Mouse (Mus musculus) midbrain, embryonic 12.5 days (tissue): Measurements from ENCODE around the gene A930004D18Rik. TPM values are rescaled to one million over a fixed set of nuclear protein-coding genes. Genes with fewer than 3 reads are reported as not detected.

Source experiments
- ATAC-seq: fragments of 200-750 bp; cut with Nextera tagmentation; 2 replicates; pipeline ENCODE4 v1.8.0; 2017; ENCODE audit warnings: low read depth, moderate TSS enrichment, moderate library complexity; ENCODE audit not compliant: low FRiP score
- H3K27ac ChIP-seq: fragments of 300-500 bp; sonication (generic); replicated peaks from 2 replicates; pipeline ENCODE4 v1.5.1; 2016; ENCODE audit warnings: mild to moderate bottlenecking
- H3K27me3 ChIP-seq: fragments of 300-500 bp; sonication (generic); 2 replicates; pipeline ENCODE4 v1.6.1; 2016; ENCODE audit warnings: mild to moderate bottlenecking
- H3K36me3 ChIP-seq: fragments of 300-500 bp; sonication (generic); 2 replicates; pipeline ENCODE4 v1.6.1; 2016
- H3K4me1 ChIP-seq: fragments of 300-500 bp; sonication (generic); 2 replicates; pipeline ENCODE4 v1.6.1; 2016
- H3K4me2 ChIP-seq: fragments of 300-500 bp; sonication (generic); replicated peaks from 2 replicates; pipeline ENCODE4 v1.6.1; 2016; ENCODE audit warnings: mild to moderate bottlenecking, moderate library complexity
- H3K4me3 ChIP-seq: fragments of 300-500 bp; sonication (generic); 2 replicates; pipeline ENCODE4 v1.5.1; 2016; ENCODE audit warnings: mild to moderate bottlenecking
- H3K9ac ChIP-seq: fragments of 300-500 bp; sonication (generic); replicated peaks from 2 replicates; pipeline ENCODE4 v1.6.1; 2016; ENCODE audit warnings: mild to moderate bottlenecking, moderate library complexity
- H3K9me3 ChIP-seq: fragments of 300-500 bp; sonication (generic); 2 replicates; pipeline ENCODE4 v1.6.1; 2016; ENCODE audit warnings: mild to moderate bottlenecking
- WGBS: fragments of 180-500 bp; shearing (Covaris S2); methylation state at CpG from one replicate; pipeline ENCODE4 v1.1.7; 2016; 5-methylcytosine and 5-hydroxymethylcytosine counted together
- polyA plus RNA-seq: library from polyadenylated mRNA; unstranded; fragments of >200 nt; fragmentation: Nextera tagmentation; extraction: Ambion mirVana; gene quantifications from 2 replicates; pipeline ENCODE4 v1.2.1, GENCODE M21; 2016

Gene A930004D18Rik
- polyA plus RNA-seq, 1 experiment from 2014 or later: 21.5 TPM

- no peak overlapping the region for H3K4me2 ChIP-seq
- 96% methylated on average over 1 of the region's 1 CpGs for WGBS
- H3K4me1 ChIP-seq: no peaks in the 10 kb centered on the region
- H3K9me3 ChIP-seq: no peaks in the 10 kb centered on the region
- no peaks in the 10 kb centered on the region for H3K27me3 ChIP-seq
- ATAC-seq: no peak
- no peak overlapping the region for H3K4me3 ChIP-seq
- H3K27ac ChIP-seq: no peak overlapping the region
- no peak overlapping the region for H3K9ac ChIP-seq
- H3K36me3 ChIP-seq: no peaks in the 10 kb centered on the region
These were observed 20.9 kb downstream of the A930004D18Rik start for GRCm38 (mm10) chr2:18016639-18017038.

- ATAC-seq: no peak
- Histone ChIP-seq H3K4me3 (no peak overlapping the region), H3K4me2 (no peak overlapping the region), H3K4me1 (no peaks in the 10 kb centered on the region), H3K36me3 (no peaks in the 10 kb centered on the region), H3K27me3 (no peaks in the 10 kb centered on the region), H3K27ac (no peak overlapping the region), H3K9me3 (no peaks in the 10 kb centered on the region), H3K9ac (no peak overlapping the region)
- WGBS: 43% methylated on average over 3 of the region's 3 CpGs
These were observed 22.0 kb downstream of the A930004D18Rik start for GRCm38 (mm10) chr2:18015581-18015980.

- no peak overlapping the region for H3K4me2 ChIP-seq
- no peak overlapping the region for H3K4me3 ChIP-seq
- H3K27me3 ChIP-seq: no peaks in the 10 kb centered on the region
- WGBS: 90% methylated on average over 3 of the region's 3 CpGs
- no peak overlapping the region for H3K9ac ChIP-seq
- no peaks in the 10 kb centered on the region for H3K36me3 ChIP-seq
- ATAC-seq: no peak
- no peak overlapping the region for H3K27ac ChIP-seq
- no peaks in the 10 kb centered on the region for H3K4me1 ChIP-seq
- H3K9me3 ChIP-seq: no peaks in the 10 kb centered on the region
These were observed 24.7 kb downstream of the A930004D18Rik start for GRCm38 (mm10) chr2:18012866-18013265.

GRCm38 (mm10) chr2:18011226-18011625 is 26.3 kb downstream of the A930004D18Rik start:
- WGBS: 92% methylated on average over 6 of the region's 6 CpGs
- no peaks in the 10 kb centered on the region for H3K36me3 ChIP-seq
- no peaks in the 10 kb centered on the region for H3K9me3 ChIP-seq
- H3K4me2 ChIP-seq: no peak overlapping the region
- no peak overlapping the region for H3K9ac ChIP-seq
- H3K27me3 ChIP-seq: no peaks in the 10 kb centered on the region
- no peak overlapping the region for H3K4me3 ChIP-seq
- no peaks in the 10 kb centered on the region for H3K4me1 ChIP-seq
- ATAC-seq: no peak
- H3K27ac ChIP-seq: no peak overlapping the region

- Histone ChIP-seq H3K4me1 (no peaks in the 10 kb centered on the region), H3K27me3 (no peaks in the 10 kb centered on the region), H3K27ac (no peak overlapping the region), H3K4me3 (no peak overlapping the region), H3K9me3 (no peaks in the 10 kb centered on the region), H3K36me3 (no peaks in the 10 kb centered on the region), H3K9ac (no peak overlapping the region), H3K4me2 (no peak overlapping the region)
- 36% methylated on average over 8 of the region's 8 CpGs for WGBS
- no peak for ATAC-seq
These were observed 32.4 kb downstream of the A930004D18Rik start for GRCm38 (mm10) chr2:18005137-18005536.

- H3K4me2 ChIP-seq: no peak overlapping the region
- H3K9ac ChIP-seq: no peak overlapping the region
- no peak for ATAC-seq
- H3K27me3 ChIP-seq: no peaks in the 10 kb centered on the region
- H3K27ac ChIP-seq: no peak overlapping the region
- no peaks in the 10 kb centered on the region for H3K36me3 ChIP-seq
- H3K4me3 ChIP-seq: no peak overlapping the region
- H3K9me3 ChIP-seq: no peaks in the 10 kb centered on the region
- no peaks in the 10 kb centered on the region for H3K4me1 ChIP-seq
- 89% methylated on average over 4 of the region's 4 CpGs for WGBS
These were observed 33.3 kb downstream of the A930004D18Rik start for GRCm38 (mm10) chr2:18004286-18004685.

GRCm38 (mm10) chr2:18002306-18002705 is 35.2 kb downstream of the A930004D18Rik start:
- Histone ChIP-seq H3K4me2 (no peak overlapping the region), H3K9ac (no peak overlapping the region), H3K4me1 (no peaks in the 10 kb centered on the region), H3K4me3 (no peak overlapping the region), H3K27ac (no peak overlapping the region), H3K36me3 (no peaks in the 10 kb centered on the region), H3K9me3 (no peaks in the 10 kb centered on the region), H3K27me3 (no peaks in the 10 kb centered on the region)
- ATAC-seq: no peak
- WGBS: 87% methylated on average over 3 of the region's 3 CpGs

GRCm38 (mm10) chr2:17996858-17997257 is 40.7 kb downstream of the A930004D18Rik start, which contains the start of gene H2al2a:
H2al2a (minus strand) TSS chr2:17996958.
- H3K9ac ChIP-seq: no peak within 1 kb of the TSS
- H3K9me3 ChIP-seq: no peaks in the 10 kb centered on the region
- H3K4me3 ChIP-seq: no peak within 1 kb of the TSS
- H3K27ac ChIP-seq: no peak within 1 kb of the TSS
- H3K27me3 ChIP-seq: no peaks in the 10 kb centered on the region
- no peaks in the 10 kb centered on the region; the same call in 1 of the 2 replicates for H3K4me1 ChIP-seq
- no peak for ATAC-seq
- no peaks in the 10 kb centered on the region for H3K36me3 ChIP-seq
- no peak within 1 kb of the TSS for H3K4me2 ChIP-seq

- Histone ChIP-seq H3K4me1 (no peaks in the 10 kb centered on the region; the same call in 1 of the 2 replicates), H3K27me3 (no peaks in the 10 kb centered on the region), H3K27ac (no peak overlapping the region), H3K4me2 (no peak overlapping the region), H3K36me3 (no peaks in the 10 kb centered on the region), H3K4me3 (no peak overlapping the region), H3K9me3 (0 out of 2 replicates have a peak, but pooled peaks cover 5% of the 10 kb centered on the region), H3K9ac (no peak overlapping the region)
- ATAC-seq: no peak
These were observed 48.0 kb downstream of the A930004D18Rik start for GRCm38 (mm10) chr2:17989562-17989961.

GRCm38 (mm10) chr2:17989115-17989514 is 48.4 kb downstream of the A930004D18Rik start:
- H3K4me2 ChIP-seq: no peak overlapping the region
- H3K27ac ChIP-seq: no peak overlapping the region
- no peaks in the 10 kb centered on the region for H3K4me1 ChIP-seq
- no peaks in the 10 kb centered on the region for H3K27me3 ChIP-seq
- H3K9me3 ChIP-seq: 0 out of 2 replicates have a peak, but pooled peaks cover 5% of the 10 kb centered on the region
- no peak overlapping the region for H3K4me3 ChIP-seq
- ATAC-seq: no peak
- no peaks in the 10 kb centered on the region for H3K36me3 ChIP-seq
- no peak overlapping the region for H3K9ac ChIP-seq
- 43% methylated on average over 3 of the region's 3 CpGs for WGBS

GRCm38 (mm10) chr2:17986694-17987093 is 50.8 kb downstream of the A930004D18Rik start:
- no peak overlapping the region for H3K4me3 ChIP-seq
- H3K9ac ChIP-seq: no peak overlapping the region
- no peak overlapping the region for H3K27ac ChIP-seq
- no peak overlapping the region for H3K4me2 ChIP-seq
- no peak for ATAC-seq
- H3K27me3 ChIP-seq: no peaks in the 10 kb centered on the region
- 0 out of 2 replicates have a peak, but pooled peaks cover 5% of the 10 kb centered on the region for H3K9me3 ChIP-seq
- WGBS: 84% methylated on average over 3 of the region's 3 CpGs
- no peaks in the 10 kb centered on the region for H3K36me3 ChIP-seq
- no peaks in the 10 kb centered on the region for H3K4me1 ChIP-seq

- 99% methylated on average over 3 of the region's 3 CpGs for WGBS
- no peaks in the 10 kb centered on the region for H3K36me3 ChIP-seq
- H3K4me1 ChIP-seq: no peaks in the 10 kb centered on the region
- H3K27me3 ChIP-seq: no peaks in the 10 kb centered on the region
- 0 out of 2 replicates have a peak, but pooled peaks cover 5% of the 10 kb centered on the region for H3K9me3 ChIP-seq
- no peak for ATAC-seq
- H3K27ac ChIP-seq: no peak overlapping the region
- H3K4me3 ChIP-seq: no peak overlapping the region
- H3K4me2 ChIP-seq: no peak overlapping the region
- H3K9ac ChIP-seq: no peak overlapping the region
These were observed 52.8 kb downstream of the A930004D18Rik start for GRCm38 (mm10) chr2:17984774-17985173.

- no peaks in the 10 kb centered on the region for H3K4me1 ChIP-seq
- H3K9ac ChIP-seq: no peak overlapping the region
- no peaks in the 10 kb centered on the region for H3K36me3 ChIP-seq
These were observed 54.8 kb downstream of the A930004D18Rik start for GRCm38 (mm10) chr2:17982747-17983146.

More at GRCm38 (mm10) chr2:17982747-17983146, 54.8 kb downstream of the A930004D18Rik start:
- Histone ChIP-seq H3K4me2 (no peak overlapping the region), H3K9me3 (0 out of 2 replicates have a peak, but pooled peaks cover 5% of the 10 kb centered on the region), H3K27me3 (no peaks in the 10 kb centered on the region), H3K4me3 (no peak overlapping the region), H3K27ac (no peak overlapping the region)
- ATAC-seq: no peak
- WGBS: 87% methylated on average over 1 of the region's 1 CpGs
